Mouse (Mus musculus) lung, postnatal 0 days (tissue): ENCODE results near the gene Trim7. TPM values are rescaled to one million over a fixed set of nuclear protein-coding genes. Genes with fewer than 3 reads are reported as not detected.
"Not testable (repeated sequence)": the region's sequence is repeated elsewhere in the genome, so short reads cannot be mapped to it uniquely, and the experiment has no call there.

Experiments used
- ATAC-seq: fragments of 200-750 bp; cut with Nextera tagmentation; 2 replicates; pipeline ENCODE4 v1.8.0; 2017; ENCODE audit warnings: moderate library complexity
- DNase-seq: peaks from one replicate; pipeline ENCODE4 v3.0.0-alpha.2; 2016; ENCODE audit warnings: low spot score
- H3K27ac ChIP-seq: fragments of 300-500 bp; sonication (generic); 2 replicates; pipeline ENCODE4 v1.5.1; 2014; ENCODE audit warnings: antibody characterized with exemption, mild to moderate bottlenecking, low read length, mixed read lengths
- H3K27me3 ChIP-seq: fragments of 300-500 bp; sonication (generic); replicated peaks from 2 replicates; pipeline ENCODE4 v1.6.1; 2014; ENCODE audit warnings: low read length, mixed read lengths; ENCODE audit not compliant: insufficient read depth
- H3K36me3 ChIP-seq: fragments of 300-500 bp; sonication (generic); 2 replicates; pipeline ENCODE4 v1.6.1; 2014; ENCODE audit warnings: low read length, mixed read lengths; ENCODE audit not compliant: insufficient read depth
- H3K4me1 ChIP-seq: fragments of 300-500 bp; sonication (generic); 2 replicates; pipeline ENCODE4 v1.6.1; 2014; ENCODE audit warnings: antibody characterized with exemption, low read depth, low read length, mixed read lengths; ENCODE audit not compliant: insufficient read depth
- H3K4me2 ChIP-seq: fragments of 300-500 bp; sonication (generic); replicated peaks from 2 replicates; pipeline ENCODE4 v1.6.1; 2014; ENCODE audit warnings: low read depth, mild to moderate bottlenecking, low read length, moderate library complexity, mixed read lengths
- H3K4me3 ChIP-seq: fragments of 300-500 bp; sonication (generic); 2 replicates; pipeline ENCODE4 v1.5.1; 2014; ENCODE audit warnings: low read depth, low read length
- H3K9ac ChIP-seq: fragments of 300-500 bp; sonication (generic); replicated peaks from 2 replicates; pipeline ENCODE4 v1.6.1; 2014; ENCODE audit warnings: low read depth, mild to moderate bottlenecking
- H3K9me3 ChIP-seq: fragments of 300-500 bp; sonication (generic); 2 replicates; pipeline ENCODE4 v1.6.1; 2016; ENCODE audit warnings: low read length, mixed read lengths
- CTCF ChIP-seq: IDR thresholded peaks from 2 replicates; pipeline ENCODE4 v1.5.1; 2016; ENCODE audit warnings: antibody characterized with exemption, mild to moderate bottlenecking
- EP300 ChIP-seq: IDR thresholded peaks from 2 replicates; pipeline ENCODE4 v1.6.1; 2016; ENCODE audit warnings: antibody characterized with exemption, mild to moderate bottlenecking, control low read depth
- WGBS: fragments of 180-500 bp; shearing (Covaris S2); extraction: QIAGEN DNeasy Blood & Tissue Kit; methylation state at CpG from one replicate; pipeline ENCODE4 v1.1.7; 2014; 5-methylcytosine and 5-hydroxymethylcytosine counted together
- polyA plus RNA-seq: library from polyadenylated mRNA; unstranded; fragments of >200 nt; fragmentation: Nextera tagmentation; extraction: Ambion mirVana; gene quantifications from 2 replicates; pipeline ENCODE4 v1.2.1, GENCODE M21; 2015

Gene Trim7
- polyA plus RNA-seq, result 1.2 and 1.6 TPM in 2 replicates

- H3K4me2 ChIP-seq, result peak within 1 kb of the TSS; percentile 61
- not testable (repeated sequence) for H3K36me3 ChIP-seq, H3K9me3 ChIP-seq, H3K4me1 ChIP-seq, DNase-seq, H3K27me3 ChIP-seq
- H3K9ac ChIP-seq, result 0 out of 2 replicates have a peak within 1 kb of the TSS, but pooled peaks have one; percentile 29
- H3K4me3 ChIP-seq, result peak within 1 kb of the TSS; percentile 41
- WGBS, result under 1% methylated on average over 39 of the region's 92 CpGs
- ATAC-seq, result peak; percentile 89
- peak within 1 kb of the TSS; percentile 44 for H3K27ac ChIP-seq
- peak; percentile 31; the same call in 1 of the 2 replicates for TF ChIP-seq CTCF
Measured at GRCm38 (mm10) chr11:48825979-48826751, at the start of gene Trim7, which contains the start of gene Gm12184. Gene Trim7 (plus strand): TSS chr11:48826140. Gene Gm12184 (minus strand): TSS chr11:48826655.

GRCm38 (mm10) chr11:48776664-48777063 lies 49.3 kb upstream of the Trim7 start:
- no peak overlapping the region for H3K27ac ChIP-seq
- no peak for TF ChIP-seq EP300
- TF ChIP-seq CTCF, result peak; percentile 57
- 47% methylated on average over 9 of the region's 9 CpGs for WGBS
- no peaks in the 10 kb centered on the region for H3K27me3 ChIP-seq
- H3K9me3 ChIP-seq, result no peaks in the 10 kb centered on the region
- H3K4me1 ChIP-seq, result no peaks in the 10 kb centered on the region; the same call in 1 of the 2 replicates
- H3K36me3 ChIP-seq, result no peaks in the 10 kb centered on the region
- no peak overlapping the region for H3K4me2 ChIP-seq
- no peak overlapping the region for H3K4me3 ChIP-seq
- ATAC-seq (no peak), DNase-seq (no peak)
- H3K9ac ChIP-seq, result no peak overlapping the region

GRCm38 (mm10) chr11:48777303-48777702 lies 48.6 kb upstream of the Trim7 start:
- no peaks in the 10 kb centered on the region for H3K36me3 ChIP-seq
- no peaks in the 10 kb centered on the region; the same call in 1 of the 2 replicates for H3K4me1 ChIP-seq
- H3K9me3 ChIP-seq, result no peaks in the 10 kb centered on the region
- TF ChIP-seq EP300 (no peak), CTCF (no peak)
- H3K27ac ChIP-seq, result no peak overlapping the region
- H3K27me3 ChIP-seq, result no peaks in the 10 kb centered on the region
- 82% methylated on average over 9 of the region's 9 CpGs for WGBS
- DNase-seq (no peak), ATAC-seq (no peak)
- no peak overlapping the region for H3K9ac ChIP-seq
- no peak overlapping the region for H3K4me2 ChIP-seq
- no peak overlapping the region for H3K4me3 ChIP-seq

- Histone ChIP-seq H3K4me2 (no peak overlapping the region), H3K27me3 (no peaks in the 10 kb centered on the region), H3K4me1 (no peaks in the 10 kb centered on the region; the same call in 1 of the 2 replicates), H3K9me3 (no peaks in the 10 kb centered on the region), H3K9ac (no peak overlapping the region), H3K4me3 (no peak overlapping the region), H3K36me3 (no peaks in the 10 kb centered on the region), H3K27ac (no peak overlapping the region)
- DNase-seq, result peak; percentile 49
- no peak for ATAC-seq
- WGBS, result 33% methylated on average over 7 of the region's 7 CpGs
- TF ChIP-seq CTCF, result peak; percentile 70
- no peak for TF ChIP-seq EP300
Measured at GRCm38 (mm10) chr11:48779450-48779849, 46.5 kb upstream of the Trim7 start.

GRCm38 (mm10) chr11:48782243-48782642 lies 43.7 kb upstream of the Trim7 start:
- no peaks in the 10 kb centered on the region for H3K9me3 ChIP-seq
- 84% methylated on average over 4 of the region's 4 CpGs for WGBS

GRCm38 (mm10) chr11:48787455-48788211 lies 38.3 kb upstream of the Trim7 start:
- H3K27ac ChIP-seq, result no peak overlapping the region
- no peak overlapping the region for H3K9ac ChIP-seq

More at GRCm38 (mm10) chr11:48782243-48782642, 43.7 kb upstream of the Trim7 start:
- Histone ChIP-seq H3K9ac (no peak overlapping the region), H3K27me3 (no peaks in the 10 kb centered on the region), H3K27ac (no peak overlapping the region), H3K4me1 (no peaks in the 10 kb centered on the region), H3K4me2 (no peak overlapping the region), H3K36me3 (no peaks in the 10 kb centered on the region), H3K4me3 (no peak overlapping the region)
- DNase-seq, result no peak
- TF ChIP-seq CTCF (no peak), EP300 (no peak)
- ATAC-seq, result no peak

More at GRCm38 (mm10) chr11:48787455-48788211, 38.3 kb upstream of the Trim7 start:
- Histone ChIP-seq H3K4me2 (peak overlapping the region; percentile 63), H3K4me3 (0 out of 2 replicates have a peak overlapping the region, but pooled peaks have one; percentile 37), H3K27me3 (no peaks in the 10 kb centered on the region), H3K4me1 (no peaks in the 10 kb centered on the region), H3K9me3 (no peaks in the 10 kb centered on the region), H3K36me3 (no peaks in the 10 kb centered on the region)
- DNase-seq (peak; percentile 92), ATAC-seq (peak; percentile 79)
- WGBS, result 37% methylated on average over 10 of the region's 10 CpGs
- TF ChIP-seq CTCF, result no peak
- TF ChIP-seq EP300, result no peak
